Mouse (Mus musculus) heart, postnatal 14 days (tissue): Measurements from ENCODE around the gene Ide. TPM values are rescaled to one million over a fixed set of nuclear protein-coding genes. Genes with fewer than 3 reads are reported as not detected.

Source experiments
- DNase-seq, 2 experiments: peaks; one replicate each; pipeline ENCODE4 v3.0.0; 2021 to 2022
- intact Hi-C: fragments of 180-260 bp; cut with DNase I; formaldehyde crosslinking; loops from one replicate; pipeline ENCODE4 v1.15.1; 2025
- total RNA-seq, 2 experiments: library from RNA; stranded (reverse); gene quantifications; 2 replicates each; pipeline ENCODE4 v1.2.3; 2021

Ide gene
- total RNA-seq, 2 experiments from 2014 or later = 82.9 to 86.3 TPM

GRCm38 (mm10) chr19:37225197-37225862 lies 112.3 kb downstream of the Ide start:
- intact Hi-C loops = no loop called here
- DNase-seq = no peak

Other genes with a start within 250 kb of the Ide start
- 10 to 100 TPM; 83.4 to 84.3 TPM for gene March5, start 130.3 kb downstream of the Ide start, total RNA-seq
- 10 to 100 TPM; 62.6 to 76.8 TPM for gene Cpeb3, start 129.3 kb downstream of the Ide start, total RNA-seq
- 1 to 10 TPM; 3.4 to 6.5 TPM for gene Kif11, start 38.6 kb upstream of the Ide start, total RNA-seq
- gene Hhex, start 97.0 kb upstream of the Ide start, total RNA-seq = 1 to 10 TPM; 4.5 to 4.6 TPM
- 10 to 100 TPM; 27.5 to 29.7 TPM for gene Exoc6, start 212.6 kb upstream of the Ide start, total RNA-seq